Mouse (Mus musculus) regulatory T cell (primary cell): Measurements from ENCODE around the gene Slc22a6.

ENCODE experiments used
- in situ Hi-C: fragments of 300-600 bp; cut with MboI, MseI; formaldehyde crosslinking; loops from one replicate; pipeline ENCODE4 v1.15.1; 2025; ENCODE audit warnings: high pct_unique_total_duplicates

Gene Slc22a6

GRCm38 (mm10) chr19:8617904-8618303, at the start of gene Slc22a6:
Gene Slc22a6, plus strand, starts transcription at chr19:8618039.
- in situ Hi-C loops, result no loop called here

DNA sequence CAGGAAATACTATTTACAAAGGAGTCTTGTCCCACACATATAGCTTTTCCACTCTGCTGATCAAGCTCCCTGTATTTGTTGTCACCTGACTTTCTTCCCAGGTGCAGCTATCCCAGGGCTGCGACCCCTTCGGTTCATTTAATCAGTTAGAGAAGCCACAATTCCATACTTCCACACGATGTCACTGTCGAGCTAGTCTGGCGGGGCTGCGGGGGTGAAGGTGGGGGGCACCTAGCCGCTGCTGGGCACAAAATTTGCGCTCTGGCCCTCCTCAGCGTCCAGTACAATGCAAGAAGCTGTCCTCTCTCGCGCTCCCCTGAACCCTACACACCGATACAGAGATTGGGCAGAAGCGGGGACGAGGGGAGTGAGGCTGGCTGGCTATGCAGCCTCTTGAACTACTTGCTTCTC, 48.4 kb upstream of the Slc22a6 start:
- in situ Hi-C loops, result no loop called here

GRCm38 (mm10) chr19:8570341-8571040, 47.3 kb upstream of the Slc22a6 start:
- in situ Hi-C loops, result no loop called here

DNA sequence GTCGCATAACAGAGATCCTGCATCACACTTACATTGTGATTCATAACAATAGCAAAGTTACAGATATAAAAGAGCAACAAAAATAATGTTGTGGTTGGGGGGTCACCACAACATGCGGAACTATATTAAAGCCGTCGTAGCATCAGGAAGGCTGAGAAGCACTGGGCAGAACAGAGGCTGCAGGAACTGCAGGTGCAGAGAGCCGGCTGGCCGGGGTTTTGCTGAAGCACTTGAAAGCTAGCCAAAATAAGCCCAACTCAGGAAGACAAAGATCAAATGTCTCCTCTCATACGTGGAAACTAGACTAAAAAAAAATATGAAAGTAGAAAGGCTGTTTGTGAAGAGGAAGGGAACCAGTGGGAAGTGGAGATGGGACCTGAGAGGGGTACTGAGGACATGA, 46.1 kb upstream of the Slc22a6 start:
- in situ Hi-C loops, result no loop called here

- in situ Hi-C loops, result no loop called here
Observed at GRCm38 (mm10) chr19:8572485-8572884, 45.4 kb upstream of the Slc22a6 start.

- in situ Hi-C loops, result loop anchor here (5.0 to 25.0 kb wide), 2 partner anchors 100 to 260 kb away; partner anchors contain the start of genes AC129217.1, Bscl2 and Gng3
Observed at GRCm38 (mm10) chr19:8577432-8577831, 40.4 kb upstream of the Slc22a6 start.

GRCm38 (mm10) chr19:8578293-8578969, 39.4 kb upstream of the Slc22a6 start:
- in situ Hi-C loops, result loop anchor here (5.0 to 25.0 kb wide), 2 partner anchors 99 to 259 kb away; partner anchors contain the start of genes AC129217.1, Bscl2 and Gng3

DNA sequence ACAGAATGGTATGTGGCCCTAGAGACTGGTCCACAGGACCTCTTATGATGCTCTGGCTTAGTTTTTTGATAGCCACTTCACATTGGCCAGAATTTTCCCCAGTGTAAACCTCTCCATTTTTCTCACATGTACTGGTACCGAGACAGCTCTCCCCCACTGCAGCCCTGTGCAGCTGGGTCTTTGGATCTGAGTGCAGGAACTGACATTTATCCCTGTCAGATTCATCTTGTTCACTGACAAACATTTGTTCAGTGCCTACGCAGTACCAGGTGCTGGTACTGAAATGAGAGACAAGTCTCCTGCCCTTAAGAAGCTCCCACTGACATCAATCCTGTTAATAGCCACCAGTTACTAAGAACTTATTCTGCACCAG, 38.9 kb upstream of the Slc22a6 start:
- in situ Hi-C loops, result loop anchor here (5.0 to 25.0 kb wide), 2 partner anchors 98 to 258 kb away; partner anchors contain the start of genes AC129217.1, Bscl2 and Gng3

- in situ Hi-C loops, result loop anchor here (25.0 kb wide), 1 partner anchor 252 kb away; the partner anchor contains the start of genes AC129217.1, Bscl2 and Gng3
Observed at GRCm38 (mm10) chr19:8585298-8585697, 32.5 kb upstream of the Slc22a6 start.

DNA sequence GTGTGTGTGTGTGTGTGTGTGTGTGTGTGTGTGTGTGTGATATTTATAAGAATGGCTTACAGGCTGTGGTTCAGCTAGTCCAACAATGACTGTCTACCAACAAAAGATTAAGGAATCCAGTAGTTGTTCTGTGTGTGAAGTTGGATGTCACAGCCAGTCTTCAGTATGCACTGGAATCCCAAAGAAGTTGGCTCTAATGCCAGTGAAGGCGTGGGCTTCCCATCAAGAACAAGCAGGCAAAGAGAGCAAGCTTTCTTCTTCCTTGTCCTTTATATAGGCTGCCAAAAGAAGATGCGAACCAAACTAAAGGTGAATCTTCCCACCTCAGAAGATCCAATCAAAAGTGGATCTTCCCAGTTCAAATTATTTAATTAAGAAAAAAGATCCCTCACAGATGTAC, 31.9 kb upstream of the Slc22a6 start:
- in situ Hi-C loops, result loop anchor here (25.0 kb wide), 1 partner anchor 251 kb away; the partner anchor contains the start of genes AC129217.1, Bscl2 and Gng3

GRCm38 (mm10) chr19:8586350-8586749, 31.5 kb upstream of the Slc22a6 start:
- in situ Hi-C loops, result loop anchor here (25.0 kb wide), 1 partner anchor 251 kb away; the partner anchor contains the start of genes AC129217.1, Bscl2 and Gng3

GRCm38 (mm10) chr19:8587315-8587714, 30.5 kb upstream of the Slc22a6 start:
- in situ Hi-C loops, result loop anchor here (25.0 kb wide), 1 partner anchor 250 kb away; the partner anchor contains the start of genes AC129217.1, Bscl2 and Gng3

- in situ Hi-C loops, result loop anchor here (25.0 kb wide), 1 partner anchor 246 kb away; the partner anchor contains the start of genes AC129217.1, Bscl2 and Gng3
Observed at GRCm38 (mm10) chr19:8590954-8591353, 26.9 kb upstream of the Slc22a6 start, which contains the start of gene Slc22a8. Gene Slc22a8, plus strand, starts transcription at chr19:8591254.

- in situ Hi-C loops, result loop anchor here (25.0 kb wide), 1 partner anchor 245 kb away; the partner anchor contains the start of genes AC129217.1, Bscl2 and Gng3
Observed at GRCm38 (mm10) chr19:8592155-8592554, 25.7 kb upstream of the Slc22a6 start.

- in situ Hi-C loops, result loop anchor here (25.0 kb wide), 1 partner anchor 244 kb away; the partner anchor contains the start of genes AC129217.1, Bscl2 and Gng3
Observed at GRCm38 (mm10) chr19:8592873-8593408, 24.9 kb upstream of the Slc22a6 start.

DNA sequence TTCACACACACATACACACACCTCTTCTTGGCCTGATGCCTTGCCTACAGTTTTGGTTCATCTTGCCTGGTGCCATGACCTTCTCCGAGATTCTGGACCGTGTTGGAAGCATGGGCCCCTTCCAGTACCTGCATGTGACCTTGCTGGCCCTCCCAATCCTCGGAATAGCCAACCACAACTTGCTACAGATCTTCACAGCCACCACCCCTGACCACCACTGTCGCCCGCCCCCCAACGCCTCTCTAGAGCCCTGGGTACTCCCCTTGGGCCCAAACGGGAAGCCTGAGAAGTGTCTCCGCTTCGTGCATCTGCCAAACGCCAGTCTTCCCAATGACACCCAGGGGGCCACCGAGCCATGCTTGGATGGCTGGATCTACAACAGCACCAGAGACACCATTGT, 24.0 kb upstream of the Slc22a6 start:
- in situ Hi-C loops, result loop anchor here (25.0 kb wide), 1 partner anchor 243 kb away; the partner anchor contains the start of genes AC129217.1, Bscl2 and Gng3

DNA sequence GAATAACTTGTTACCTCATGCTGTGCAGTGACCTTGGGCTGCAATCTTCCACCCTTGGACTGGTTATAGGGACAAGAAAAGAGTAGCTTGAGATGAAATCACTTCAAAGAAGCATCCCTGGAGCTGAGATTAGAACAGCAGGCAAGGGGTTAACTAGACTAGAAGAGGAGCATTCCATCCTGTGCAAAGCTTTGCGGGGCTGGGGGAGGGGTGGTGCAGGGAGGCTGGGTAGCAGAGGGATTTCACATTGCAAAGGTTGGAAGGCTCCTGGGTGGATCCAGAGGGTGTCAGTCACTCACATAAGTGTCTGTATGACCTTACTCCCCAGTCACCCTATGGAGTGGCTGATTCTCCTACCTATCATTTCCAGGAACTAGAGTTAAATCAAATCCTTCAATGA, 23.3 kb upstream of the Slc22a6 start:
- in situ Hi-C loops, result loop anchor here (25.0 kb wide), 1 partner anchor 243 kb away; the partner anchor contains the start of genes AC129217.1, Bscl2 and Gng3

GRCm38 (mm10) chr19:8597269-8597668, 20.6 kb upstream of the Slc22a6 start:
- in situ Hi-C loops, result loop anchor here (25.0 kb wide), 1 partner anchor 240 kb away; the partner anchor contains the start of genes AC129217.1, Bscl2 and Gng3

DNA sequence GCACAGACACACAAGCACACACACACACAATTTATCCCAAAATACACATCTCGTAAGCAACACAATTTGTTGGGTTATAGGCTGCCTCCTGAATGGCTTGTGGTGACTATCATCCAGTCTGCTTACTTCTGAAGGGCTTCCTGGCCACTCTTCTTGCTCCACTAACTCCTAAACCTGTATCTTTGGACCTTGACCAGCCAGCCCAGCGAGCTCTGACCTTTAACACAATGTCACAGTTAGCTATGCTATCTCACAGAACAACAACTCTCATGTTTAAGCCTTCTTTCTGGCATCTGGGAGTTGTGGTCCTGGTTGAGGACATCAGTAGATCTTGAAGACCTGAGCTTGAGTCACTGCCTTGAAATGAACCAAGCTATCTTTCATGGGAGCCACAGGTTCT, 18.6 kb upstream of the Slc22a6 start:
- in situ Hi-C loops, result loop anchor here (25.0 kb wide), 1 partner anchor 238 kb away; the partner anchor contains the start of genes AC129217.1, Bscl2 and Gng3

DNA sequence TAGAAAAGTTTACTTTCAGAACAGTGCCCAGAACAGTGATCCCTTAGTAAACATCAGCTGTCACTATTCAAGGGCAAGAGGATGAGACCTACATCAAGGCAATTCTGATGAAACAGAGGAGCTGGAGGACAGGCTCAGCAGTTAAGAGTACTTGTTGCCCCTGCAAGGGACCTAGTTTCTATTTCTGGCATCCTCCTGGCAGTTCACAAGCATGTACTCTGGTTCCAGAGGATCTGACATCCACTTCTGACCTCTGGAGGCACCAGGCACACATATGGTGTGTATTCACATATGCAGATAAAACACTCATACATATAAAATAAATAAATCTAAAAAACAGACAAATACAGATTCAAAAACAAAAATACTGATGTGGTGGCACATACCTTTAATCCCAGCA, 15.9 kb upstream of the Slc22a6 start:
- in situ Hi-C loops, result no loop called here

DNA sequence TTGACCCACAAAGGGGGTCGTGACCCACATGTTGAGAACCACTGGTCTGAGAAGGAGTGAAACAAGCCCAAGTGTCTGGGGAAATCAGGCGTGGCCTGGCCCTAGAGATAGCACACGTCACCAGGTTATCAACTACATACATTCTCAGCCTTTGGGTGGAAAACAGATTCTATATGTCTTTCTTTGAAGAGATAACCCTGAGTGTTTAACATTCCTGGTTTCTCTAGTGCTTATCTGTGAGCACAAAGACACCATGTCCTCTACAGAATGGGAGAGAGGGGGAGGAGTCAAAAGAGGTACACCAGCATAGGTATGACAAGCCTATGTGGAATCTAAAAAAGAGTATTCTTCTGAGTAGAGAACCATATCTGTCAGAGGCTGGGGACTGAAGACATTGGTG, 14.9 kb upstream of the Slc22a6 start:
- in situ Hi-C loops, result no loop called here
